Mouse (Mus musculus): Measurements from ENCODE around the gene Sos1. TPM values are rescaled to one million over a fixed set of nuclear protein-coding genes. Genes with fewer than 3 reads are reported as not detected.
"Not testable (repeated sequence)": the region's sequence is repeated elsewhere in the genome, so short reads cannot be mapped to it uniquely, and the experiment has no call there.

The Sos1 gene
- total RNA-seq, 1 experiment from 2014 or later, result 9.4 TPM

- no peak for ATAC-seq (replicated peaks; ENCODE audit: insufficient number of reproducible peaks, low FRiP score, low TSS enrichment, poor library complexity, severe bottlenecking)
Observed at GRCm38 (mm10) chr17:80445433-80445832, 34.8 kb downstream of the Sos1 start.

- no peak for ATAC-seq (replicated peaks; ENCODE audit: insufficient number of reproducible peaks, low FRiP score, low TSS enrichment, poor library complexity, severe bottlenecking)
Observed at GRCm38 (mm10) chr17:80435680-80436079, 44.6 kb downstream of the Sos1 start.

- no peak for ATAC-seq (replicated peaks; ENCODE audit: insufficient number of reproducible peaks, low FRiP score, low TSS enrichment, poor library complexity, severe bottlenecking)
Observed at GRCm38 (mm10) chr17:80434430-80434829, 45.8 kb downstream of the Sos1 start.

GRCm38 (mm10) chr17:80431997-80432396 lies 48.3 kb downstream of the Sos1 start:
- no peak for ATAC-seq (replicated peaks; ENCODE audit: insufficient number of reproducible peaks, low FRiP score, low TSS enrichment, poor library complexity, severe bottlenecking)

GRCm38 (mm10) chr17:80427966-80428365 lies 52.3 kb downstream of the Sos1 start:
- no peak for ATAC-seq (replicated peaks; ENCODE audit: insufficient number of reproducible peaks, low FRiP score, low TSS enrichment, poor library complexity, severe bottlenecking)

- no peak for ATAC-seq (replicated peaks; ENCODE audit: insufficient number of reproducible peaks, low FRiP score, low TSS enrichment, poor library complexity, severe bottlenecking)
Observed at GRCm38 (mm10) chr17:80426901-80427300, 53.4 kb downstream of the Sos1 start.

- ATAC-seq (replicated peaks; ENCODE audit: insufficient number of reproducible peaks, low FRiP score, low TSS enrichment, poor library complexity, severe bottlenecking), result no peak
Observed at GRCm38 (mm10) chr17:80426171-80426570, 54.1 kb downstream of the Sos1 start.

- no peak for ATAC-seq (replicated peaks; ENCODE audit: insufficient number of reproducible peaks, low FRiP score, low TSS enrichment, poor library complexity, severe bottlenecking)
Observed at GRCm38 (mm10) chr17:80420998-80421397, 59.3 kb downstream of the Sos1 start.

- no peak for ATAC-seq (replicated peaks; ENCODE audit: insufficient number of reproducible peaks, low FRiP score, low TSS enrichment, poor library complexity, severe bottlenecking)
Observed at GRCm38 (mm10) chr17:80418572-80419210, 61.6 kb downstream of the Sos1 start.

- no peak for ATAC-seq (replicated peaks; ENCODE audit: insufficient number of reproducible peaks, low FRiP score, low TSS enrichment, poor library complexity, severe bottlenecking)
Observed at GRCm38 (mm10) chr17:80411182-80411581, 69.1 kb downstream of the Sos1 start.

- no peak for ATAC-seq (replicated peaks; ENCODE audit: insufficient number of reproducible peaks, low FRiP score, low TSS enrichment, poor library complexity, severe bottlenecking)
Observed at GRCm38 (mm10) chr17:80398243-80398642, 82.0 kb downstream of the Sos1 start.

- ATAC-seq (replicated peaks; ENCODE audit: insufficient number of reproducible peaks, low FRiP score, low TSS enrichment, poor library complexity, severe bottlenecking), result peak; percentile 97
Observed at GRCm38 (mm10) chr17:80391423-80392403, 88.5 kb downstream of the Sos1 start.

- ATAC-seq (replicated peaks; ENCODE audit: insufficient number of reproducible peaks, low FRiP score, low TSS enrichment, poor library complexity, severe bottlenecking), result no peak
Observed at GRCm38 (mm10) chr17:80390024-80390423, 90.2 kb downstream of the Sos1 start.

- ATAC-seq (replicated peaks; ENCODE audit: insufficient number of reproducible peaks, low FRiP score, low TSS enrichment, poor library complexity, severe bottlenecking), result no peak
Observed at GRCm38 (mm10) chr17:80385671-80386070, 94.6 kb downstream of the Sos1 start.

- not testable (repeated sequence) for ATAC-seq (replicated peaks; ENCODE audit: insufficient number of reproducible peaks, low FRiP score, low TSS enrichment, poor library complexity, severe bottlenecking)
Observed at GRCm38 (mm10) chr17:80378386-80378785, 101.9 kb downstream of the Sos1 start.

GRCm38 (mm10) chr17:80373726-80374096 lies 106.5 kb downstream of the Sos1 start:
- ATAC-seq (replicated peaks; ENCODE audit: insufficient number of reproducible peaks, low FRiP score, low TSS enrichment, poor library complexity, severe bottlenecking), result 0 out of 2 replicates have a peak, but pooled peaks have one; percentile 34

GRCm38 (mm10) chr17:80372989-80373725 lies 107.1 kb downstream of the Sos1 start, which contains the start of gene Gm10190:
TSS of gene Gm10190 (minus strand) at chr17:80373541.
- peak; percentile 64 for ATAC-seq (replicated peaks; ENCODE audit: insufficient number of reproducible peaks, low FRiP score, low TSS enrichment, poor library complexity, severe bottlenecking)

- ATAC-seq (replicated peaks; ENCODE audit: insufficient number of reproducible peaks, low FRiP score, low TSS enrichment, poor library complexity, severe bottlenecking), result no peak
Observed at GRCm38 (mm10) chr17:80368606-80369005, 111.6 kb downstream of the Sos1 start.

- ATAC-seq (replicated peaks; ENCODE audit: insufficient number of reproducible peaks, low FRiP score, low TSS enrichment, poor library complexity, severe bottlenecking), result no peak
Observed at GRCm38 (mm10) chr17:80367276-80367675, 113.0 kb downstream of the Sos1 start.
